Mouse (Mus musculus): Measurements from ENCODE around the gene Nipbl. TPM values are rescaled to one million over a fixed set of nuclear protein-coding genes. Genes with fewer than 3 reads are reported as not detected.
A peak's percentile ranks its signal among the peaks of the same experiment; 100 is the strongest.
"Not testable (repeated sequence)": the region's sequence is repeated elsewhere in the genome, so short reads cannot be mapped to it uniquely, and the experiment has no call there.

The Nipbl gene
- total RNA-seq, 2 experiments from 2014 or later: 48.6 to 52.5 TPM

DNA sequence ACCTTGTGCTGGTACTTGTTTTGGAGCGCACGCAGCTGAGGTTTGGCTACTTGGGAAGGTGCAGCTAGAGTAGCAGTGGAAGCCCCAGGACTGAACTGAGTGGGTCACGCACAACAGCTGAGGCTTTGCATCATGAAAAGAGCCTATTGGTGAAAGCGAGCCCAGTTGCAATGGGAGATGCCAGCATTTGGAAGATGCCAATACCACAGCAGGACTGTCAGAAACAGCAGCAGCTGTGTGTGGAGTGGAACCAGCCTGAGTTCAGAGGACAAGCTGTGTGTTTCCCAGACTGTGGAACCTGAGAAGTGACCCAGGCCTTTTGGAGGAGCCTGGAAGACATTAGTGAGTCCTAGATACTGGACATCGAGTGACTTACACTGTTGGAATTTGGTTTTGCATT lies 122.8 kb downstream of the Nipbl start:
- no peak for ATAC-seq (replicated peaks; ENCODE audit: low FRiP score, low TSS enrichment, poor library complexity, severe bottlenecking)

DNA sequence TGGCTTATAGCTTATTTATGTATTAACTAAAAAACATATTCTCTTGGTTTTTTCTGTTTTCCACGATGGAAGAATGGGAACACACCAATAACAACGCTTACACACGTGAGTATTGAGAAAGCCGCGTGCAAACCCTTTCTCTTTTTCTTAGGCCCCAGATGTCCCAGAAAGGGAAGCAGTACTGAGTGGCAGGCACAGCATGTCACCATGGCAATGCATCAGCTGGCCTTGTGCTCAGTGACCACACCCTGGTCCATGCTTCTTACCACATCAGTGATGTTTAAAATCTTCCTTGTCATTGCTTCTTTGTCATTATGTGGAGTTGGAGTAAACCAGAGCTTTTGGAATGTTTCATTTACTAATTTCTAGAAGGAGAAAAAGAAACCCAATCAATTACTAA lies 125.1 kb downstream of the Nipbl start:
- ATAC-seq (replicated peaks; ENCODE audit: low FRiP score, low TSS enrichment, poor library complexity, severe bottlenecking): no peak

DNA sequence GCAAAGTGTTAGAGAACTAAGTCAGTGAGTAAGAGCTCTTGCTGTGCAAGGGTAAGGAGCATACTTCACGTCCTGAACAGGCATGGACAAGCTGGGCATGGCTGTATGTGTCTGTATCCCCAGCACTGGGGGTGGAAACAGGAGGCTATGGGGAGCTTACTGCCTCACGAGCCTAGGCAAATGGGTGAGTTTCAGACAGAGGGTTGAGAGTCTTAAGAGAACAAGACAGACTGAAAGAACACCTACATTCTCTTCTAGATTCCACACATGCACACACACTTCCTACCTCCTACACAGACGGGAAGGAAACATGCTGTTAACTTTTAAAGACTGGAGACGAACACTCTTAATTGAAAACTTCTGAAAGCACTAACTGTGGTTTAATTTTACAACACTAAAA lies 126.9 kb downstream of the Nipbl start:
- ATAC-seq (replicated peaks; ENCODE audit: low FRiP score, low TSS enrichment, poor library complexity, severe bottlenecking): no peak

DNA sequence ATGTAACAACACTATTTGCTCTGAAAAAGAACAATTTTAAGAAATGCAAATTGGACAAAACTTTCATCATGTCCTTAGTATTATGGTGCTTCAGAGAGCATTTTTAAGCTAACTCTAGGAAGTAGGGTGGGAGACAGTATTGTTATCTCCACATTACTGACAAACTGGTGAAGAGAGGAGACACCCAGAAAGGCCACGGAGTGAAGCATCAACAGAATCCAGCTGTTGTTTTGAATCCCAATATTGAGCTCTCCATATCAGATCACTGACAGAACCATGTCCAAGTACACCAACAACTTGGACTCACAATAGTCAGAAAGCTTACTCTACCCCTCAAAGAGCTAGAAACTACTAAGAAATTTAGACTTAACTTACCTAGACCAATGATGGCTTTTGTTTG lies 138.8 kb downstream of the Nipbl start:
- ATAC-seq (replicated peaks; ENCODE audit: low FRiP score, low TSS enrichment, poor library complexity, severe bottlenecking): peak; percentile 71

DNA sequence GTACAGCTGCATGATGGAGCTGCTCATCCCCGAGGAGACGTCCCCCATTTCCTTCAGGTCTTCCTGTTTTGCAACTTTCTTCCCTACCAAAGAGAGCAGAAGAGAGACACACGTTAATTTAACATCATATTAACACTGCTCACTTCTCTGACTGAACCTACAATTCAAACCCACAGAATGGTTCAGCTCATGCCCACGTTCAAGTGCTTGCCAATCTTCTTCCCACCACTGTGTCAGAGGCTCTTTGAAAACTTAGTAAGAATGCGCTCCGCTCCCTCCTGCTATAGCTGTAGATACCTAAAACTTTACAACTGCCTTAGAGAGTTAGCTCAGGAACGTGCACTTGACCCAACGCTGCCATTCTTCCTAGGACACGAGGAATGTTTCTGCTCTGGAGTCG lies 141.3 kb downstream of the Nipbl start:
- no peak for ATAC-seq (replicated peaks; ENCODE audit: low FRiP score, low TSS enrichment, poor library complexity, severe bottlenecking)

DNA sequence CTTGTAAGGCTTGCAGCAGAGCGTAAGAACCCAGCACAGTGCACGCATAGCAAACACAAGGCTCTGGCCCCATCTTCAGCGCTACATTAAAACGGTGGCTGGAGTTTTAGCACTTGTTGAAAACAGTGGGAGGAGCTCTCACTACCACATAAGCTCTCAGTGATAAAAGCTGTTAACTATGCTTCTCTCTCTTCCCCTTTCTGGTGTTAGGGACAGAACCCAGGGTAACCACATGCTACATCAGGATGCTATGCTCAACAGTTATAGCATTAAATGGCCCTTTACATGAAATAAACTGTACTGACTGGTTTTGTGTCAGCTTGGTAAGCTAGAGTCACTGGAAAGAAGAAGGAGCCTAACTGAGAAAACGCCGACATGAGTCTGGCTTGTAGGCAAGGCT lies 150.1 kb downstream of the Nipbl start:
- no peak for ATAC-seq (replicated peaks; ENCODE audit: low FRiP score, low TSS enrichment, poor library complexity, severe bottlenecking)

DNA sequence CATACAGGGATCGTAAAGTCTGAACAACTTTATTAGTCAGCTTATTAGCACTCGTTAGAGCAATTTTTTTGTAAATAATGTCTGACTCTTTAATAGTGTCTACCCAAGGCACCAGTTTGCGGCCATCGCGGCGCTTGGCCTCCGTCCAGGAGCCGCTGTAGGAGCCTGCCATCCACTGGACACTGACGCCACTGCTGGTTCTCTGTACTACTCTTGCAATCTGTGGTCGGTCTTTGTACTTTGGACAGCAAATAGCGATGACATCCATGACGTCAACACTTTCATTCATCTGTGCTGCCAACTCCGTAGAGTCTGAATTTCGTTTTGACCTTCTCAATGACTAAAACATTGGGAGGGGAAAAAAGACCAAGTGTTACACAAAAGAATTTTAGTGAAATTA lies 153.0 kb downstream of the Nipbl start:
- ATAC-seq (replicated peaks; ENCODE audit: low FRiP score, low TSS enrichment, poor library complexity, severe bottlenecking): no peak

DNA sequence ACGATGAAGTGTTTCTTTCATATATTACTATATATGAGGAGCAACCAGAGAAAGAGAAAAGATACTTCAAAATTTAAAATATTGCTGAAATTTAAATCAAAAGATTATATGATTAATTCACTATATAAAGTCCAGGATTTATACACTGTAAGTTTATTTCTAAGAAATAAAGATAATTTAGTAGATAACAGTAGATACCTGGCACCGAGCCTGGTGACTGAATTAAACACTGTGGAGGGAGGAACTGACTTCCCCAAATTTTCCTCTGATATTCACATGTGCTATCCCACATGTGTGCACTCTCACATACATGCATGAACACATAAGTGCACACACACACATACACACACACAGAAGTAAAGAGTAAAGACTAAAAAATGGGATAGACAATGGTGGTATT lies 162.1 kb downstream of the Nipbl start:
- no peak for ATAC-seq (replicated peaks; ENCODE audit: low FRiP score, low TSS enrichment, poor library complexity, severe bottlenecking)

DNA sequence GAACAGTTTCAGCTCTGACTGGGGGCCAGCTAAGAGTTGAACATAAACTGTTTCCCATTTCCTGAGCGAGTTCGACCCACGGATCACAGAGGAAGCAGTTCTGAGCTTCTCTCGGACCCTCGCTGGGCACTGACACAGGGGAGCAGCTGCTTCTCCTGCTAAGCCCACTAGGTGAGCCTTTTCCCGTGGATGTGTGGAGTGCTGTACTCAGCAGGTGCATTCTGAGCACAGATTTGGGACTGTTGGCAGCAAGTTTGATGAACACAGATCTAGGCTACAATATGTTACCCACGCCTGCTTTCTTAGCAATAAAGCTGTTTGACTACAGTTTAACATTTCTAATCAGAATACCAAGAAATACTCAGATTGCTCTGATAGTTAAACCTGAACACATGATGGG lies 162.6 kb downstream of the Nipbl start:
- no peak for ATAC-seq (replicated peaks; ENCODE audit: low FRiP score, low TSS enrichment, poor library complexity, severe bottlenecking)

DNA sequence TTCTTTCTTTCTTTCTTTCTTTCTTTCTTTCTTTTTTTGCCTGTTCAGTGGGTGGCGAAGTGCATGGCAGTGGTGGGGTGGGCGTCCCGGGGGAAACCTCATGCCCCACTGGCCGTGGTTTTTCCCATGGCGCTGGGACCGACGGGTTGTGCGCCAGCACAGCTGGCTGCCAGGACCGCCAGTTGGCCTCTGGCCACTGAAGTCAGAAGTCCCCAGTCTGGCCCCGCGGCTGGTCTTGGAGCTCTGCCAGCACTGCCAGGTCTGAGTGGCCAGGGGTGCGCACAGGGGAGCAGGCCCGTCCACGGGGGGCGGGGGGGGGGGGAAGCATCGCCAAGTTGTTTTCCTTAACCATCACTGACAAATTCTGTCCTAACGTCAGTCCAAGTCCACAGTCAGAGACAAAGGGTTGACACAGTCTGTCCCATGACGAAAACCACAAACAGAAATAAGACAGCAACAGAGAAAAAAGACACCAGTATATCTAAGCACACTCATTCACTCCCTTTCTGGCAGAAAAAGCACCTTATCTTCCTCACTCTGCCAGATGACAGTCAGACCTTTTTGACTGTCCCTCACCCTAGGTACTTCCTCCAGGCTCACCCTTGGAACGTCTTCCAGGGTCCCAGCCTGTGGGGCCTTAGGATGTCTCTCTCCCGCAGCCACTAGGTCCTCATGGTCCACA lies 164.2 kb downstream of the Nipbl start:
- peak; percentile 49 for ATAC-seq (replicated peaks; ENCODE audit: low FRiP score, low TSS enrichment, poor library complexity, severe bottlenecking)

DNA sequence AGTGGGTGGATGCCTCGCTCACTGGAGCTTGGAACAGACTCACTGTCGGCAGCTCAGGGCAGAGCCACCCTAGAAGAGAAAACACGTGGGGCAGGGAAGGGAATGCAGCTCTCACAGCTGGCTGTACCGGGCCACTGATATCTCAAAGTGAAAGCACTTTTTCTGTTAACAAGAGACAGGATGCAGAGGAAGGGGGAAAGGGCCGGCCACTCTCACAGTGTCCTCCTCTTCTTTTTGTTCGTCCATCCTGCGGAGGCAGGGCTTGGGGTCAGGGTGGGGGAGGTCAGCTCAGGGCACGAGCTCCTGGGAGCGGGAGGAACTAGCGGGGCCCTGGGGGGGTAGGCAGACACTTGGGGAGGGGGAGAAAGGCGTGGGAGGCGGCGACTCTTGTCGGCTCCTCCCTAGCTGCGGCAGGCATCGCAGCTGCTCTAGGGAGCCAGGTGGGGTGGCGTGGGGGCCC lies 164.9 kb downstream of the Nipbl start:
- ATAC-seq (replicated peaks; ENCODE audit: low FRiP score, low TSS enrichment, poor library complexity, severe bottlenecking): peak; percentile 65

DNA sequence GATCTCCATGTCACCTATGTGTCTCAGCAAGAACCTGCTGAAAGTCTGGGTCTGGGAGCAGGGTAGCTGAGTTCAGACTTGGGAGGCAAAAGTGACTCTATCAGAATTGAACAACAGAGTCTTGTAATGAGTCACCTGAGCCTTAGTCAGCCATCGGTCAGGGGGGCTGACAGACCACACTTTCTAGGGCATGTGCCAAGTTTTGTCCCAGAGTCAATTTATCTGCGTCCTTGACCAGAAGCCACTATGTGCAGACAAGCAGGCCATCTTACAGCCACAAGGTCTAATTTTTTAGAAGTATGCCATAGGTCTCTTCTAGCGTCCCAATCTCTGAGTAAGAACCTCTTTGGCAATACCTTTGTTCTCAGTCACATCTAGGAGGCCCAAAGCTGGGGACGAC lies 166.3 kb downstream of the Nipbl start:
- ATAC-seq (replicated peaks; ENCODE audit: low FRiP score, low TSS enrichment, poor library complexity, severe bottlenecking): not testable (repeated sequence)

DNA sequence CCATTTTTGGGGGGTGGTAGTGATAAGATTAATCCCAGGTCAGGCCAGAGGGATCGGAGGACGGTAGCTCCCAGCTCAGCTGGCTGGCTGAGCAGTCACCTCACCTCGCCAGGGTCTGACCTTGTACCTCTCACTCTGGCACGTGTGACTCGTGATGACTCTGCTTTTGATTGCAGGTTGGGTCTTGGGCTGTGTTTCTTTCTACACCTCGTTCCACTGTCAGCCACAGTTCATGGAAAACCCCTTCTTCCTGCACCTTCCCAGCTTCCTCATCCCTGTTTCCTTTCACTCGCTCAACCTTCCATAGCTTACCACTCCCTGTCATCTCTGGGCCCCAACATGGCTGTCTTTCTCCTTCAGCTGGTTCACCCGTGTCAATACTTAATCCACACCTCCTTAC lies 172.3 kb downstream of the Nipbl start:
- no peak for ATAC-seq (replicated peaks; ENCODE audit: low FRiP score, low TSS enrichment, poor library complexity, severe bottlenecking)

DNA sequence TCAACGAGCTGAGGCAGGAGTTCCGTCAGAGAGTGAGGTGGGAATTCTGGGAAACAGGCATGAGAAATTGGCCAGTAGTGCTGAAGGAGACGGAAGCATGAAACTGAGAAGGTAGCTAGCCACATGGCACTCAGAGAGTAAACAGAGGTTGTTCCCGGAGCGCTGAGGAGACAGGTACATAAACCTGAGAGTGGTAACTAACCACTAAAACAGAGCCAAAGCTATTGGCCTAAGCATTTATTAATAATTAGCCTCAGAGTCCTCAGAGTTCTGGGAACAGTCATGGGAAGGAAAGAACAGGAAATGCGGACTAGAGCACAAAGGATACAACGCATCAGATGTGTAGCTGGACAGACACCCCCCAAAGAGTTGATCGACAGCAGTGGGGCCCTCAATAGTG lies 176.0 kb downstream of the Nipbl start:
- ATAC-seq (replicated peaks; ENCODE audit: low FRiP score, low TSS enrichment, poor library complexity, severe bottlenecking): no peak

DNA sequence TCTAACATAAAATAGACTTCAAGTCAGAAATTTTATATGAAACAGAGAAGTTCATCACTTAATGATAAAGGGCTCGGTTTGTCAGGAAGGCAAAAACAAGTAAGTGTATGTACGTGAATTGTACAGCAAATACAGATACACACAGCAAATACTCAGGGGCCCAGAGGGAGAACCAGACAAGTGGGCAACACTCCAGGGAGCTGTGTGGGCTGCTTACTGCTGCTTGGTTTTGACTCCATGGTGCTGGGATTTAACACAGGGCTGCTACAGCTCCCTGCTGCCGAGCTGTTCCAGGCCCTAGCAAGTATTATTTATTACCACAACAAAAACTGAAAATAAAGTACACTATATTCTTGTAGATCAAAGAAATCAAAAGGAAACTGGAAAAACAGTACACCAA lies 177.1 kb downstream of the Nipbl start:
- ATAC-seq (replicated peaks; ENCODE audit: low FRiP score, low TSS enrichment, poor library complexity, severe bottlenecking): no peak

DNA sequence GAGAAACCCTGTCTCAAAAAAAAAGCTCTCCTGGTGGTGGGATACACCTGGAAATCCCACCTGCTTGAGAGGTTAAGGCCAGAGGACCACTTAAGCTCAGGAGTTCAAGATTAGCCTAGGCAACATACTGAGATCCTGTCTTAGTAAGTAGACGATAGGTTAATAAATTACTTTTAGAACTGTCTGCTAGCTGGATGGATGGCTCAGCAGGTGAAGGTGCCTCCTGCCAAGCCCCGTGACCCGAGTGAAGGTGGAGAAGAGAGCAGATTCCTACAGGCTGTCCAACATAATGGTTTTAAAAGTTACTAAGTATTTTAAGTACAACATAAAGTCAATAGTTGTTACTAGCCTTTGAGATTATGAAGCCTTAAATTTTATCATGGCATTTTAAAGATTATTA lies 178.3 kb downstream of the Nipbl start:
- no peak for ATAC-seq (replicated peaks; ENCODE audit: low FRiP score, low TSS enrichment, poor library complexity, severe bottlenecking)

Other genes starting within 250 kb of the Nipbl start
- not detected in 2 replicates for gene Gm2310, start 75.5 kb upstream of the Nipbl start, total RNA-seq (2014; fragmentation: Nextera tagmentation)
- not detected in 2 replicates for gene Gm2310, start 75.5 kb upstream of the Nipbl start, total RNA-seq (2017)

Data from megakaryocyte-erythroid progenitor cell, adult 5-6 weeks (primary cell).